Mouse (Mus musculus): Measurements from ENCODE around the gene Prex1. TPM values are rescaled to one million over a fixed set of nuclear protein-coding genes. Genes with fewer than 3 reads are reported as not detected.
A peak's percentile ranks its signal among the peaks of the same experiment; 100 is the strongest.

The Prex1 gene
- polyA plus RNA-seq, 1 experiment from 2014 or later, result 25.5 TPM

DNA sequence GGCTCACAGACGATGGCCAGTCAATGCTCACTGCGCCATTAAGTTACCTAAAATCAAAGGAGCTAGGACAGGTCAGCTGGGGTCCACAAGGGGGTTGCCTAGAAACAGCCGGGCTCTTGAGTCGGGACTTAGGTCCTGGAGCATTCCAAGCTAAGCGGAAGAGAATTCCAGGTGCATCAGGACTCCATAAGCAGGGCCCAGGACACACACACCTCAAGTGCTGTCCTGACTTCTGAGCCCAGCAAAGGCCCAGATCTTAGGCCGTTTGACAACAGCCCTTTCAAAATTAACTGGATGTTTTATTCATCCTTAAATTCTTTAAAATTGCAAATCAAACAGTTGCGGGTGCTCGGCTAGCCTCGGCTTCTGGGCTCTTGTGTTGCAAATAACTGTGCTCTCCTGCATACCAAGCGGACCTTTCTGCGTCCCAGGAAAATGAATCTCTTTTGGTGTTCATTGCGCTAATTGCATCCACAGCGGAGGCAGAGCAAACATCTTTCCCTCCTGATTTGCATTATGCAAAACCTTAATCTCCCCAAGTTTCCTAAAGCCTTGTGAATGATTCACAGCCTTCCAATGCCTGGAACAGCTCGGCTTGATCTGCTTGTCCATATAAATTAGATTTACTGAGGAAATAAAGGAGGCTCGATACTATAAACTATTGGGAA lies 161.7 kb downstream of the Prex1 start:
- H3K4me2 ChIP-seq (replicated peaks), result no peak overlapping the region
- peaks cover 11% of the 10 kb centered on the region for H3K4me1 ChIP-seq
- H3K4me3 ChIP-seq (replicated peaks), result no peak overlapping the region
- no peak for ATAC-seq (ENCODE audit: insufficient number of reproducible peaks, low FRiP score, low TSS enrichment, low read depth)
- H3K9ac ChIP-seq, result no peak overlapping the region
- WGBS, result 69% methylated on average over 15 of the region's 15 CpGs
- H3K27me3 ChIP-seq, result no peaks in the 10 kb centered on the region
- H3K36me3 ChIP-seq, result no peaks in the 10 kb centered on the region
- no peak overlapping the region for H3K27ac ChIP-seq (replicated peaks)
- H3K9me3 ChIP-seq (replicated peaks), result no peaks in the 10 kb centered on the region

DNA sequence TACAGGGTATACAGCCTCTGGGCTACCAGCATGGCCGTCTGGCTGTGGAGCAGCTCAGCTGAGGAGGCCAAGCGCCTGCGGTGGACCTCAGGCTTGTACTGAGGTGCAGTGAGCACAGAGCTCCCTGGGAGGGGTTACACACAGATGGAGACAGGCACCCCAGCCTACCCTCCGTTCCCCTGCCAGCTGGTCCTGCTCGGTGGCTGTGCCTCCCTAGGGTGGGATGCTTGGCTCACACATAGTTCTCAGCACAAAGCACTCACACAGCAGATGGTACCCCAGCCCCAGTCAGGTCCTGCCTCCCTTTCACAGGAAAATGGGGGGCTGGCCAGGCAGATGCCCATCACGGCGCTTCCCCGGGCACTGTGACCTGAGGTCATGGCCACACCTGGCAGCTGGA lies 163.8 kb downstream of the Prex1 start:
- Histone ChIP-seq H3K36me3 (no peaks in the 10 kb centered on the region), H3K9me3 (replicated peaks) (no peaks in the 10 kb centered on the region), H3K4me3 (replicated peaks) (no peak overlapping the region), H3K27me3 (no peaks in the 10 kb centered on the region), H3K4me2 (replicated peaks) (no peak overlapping the region), H3K9ac (no peak overlapping the region), H3K27ac (replicated peaks) (no peak overlapping the region), H3K4me1 (peaks cover 18% of the 10 kb centered on the region)
- ATAC-seq (ENCODE audit: insufficient number of reproducible peaks, low FRiP score, low TSS enrichment, low read depth), result 0 out of 2 replicates have a peak, but pooled peaks have one; percentile 25
- WGBS, result 77% methylated on average over 8 of the region's 8 CpGs

DNA sequence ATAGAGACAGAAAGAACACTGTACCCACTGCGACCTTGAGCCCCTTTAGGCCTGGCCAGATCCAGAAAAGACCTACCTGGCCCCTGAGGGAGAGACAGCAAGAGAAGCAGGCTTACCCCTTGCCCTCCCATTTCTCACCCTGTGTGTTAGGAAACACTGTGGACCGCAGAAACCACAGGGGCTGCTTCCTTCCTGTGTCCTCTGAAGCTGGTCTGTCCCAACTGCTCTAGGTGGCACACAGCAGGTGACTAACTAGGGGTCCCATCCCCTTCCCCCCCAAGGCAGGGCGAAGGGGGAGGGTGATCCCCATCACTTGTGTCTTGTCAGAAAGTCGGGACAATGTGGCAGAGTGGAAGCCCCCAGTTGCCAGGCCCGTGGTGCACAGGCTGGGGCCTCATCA lies 164.6 kb downstream of the Prex1 start:
- ATAC-seq (ENCODE audit: insufficient number of reproducible peaks, low FRiP score, low TSS enrichment, low read depth), result no peak
- peaks cover 18% of the 10 kb centered on the region for H3K4me1 ChIP-seq
- no peaks in the 10 kb centered on the region for H3K9me3 ChIP-seq (replicated peaks)
- WGBS, result 88% methylated on average over 5 of the region's 5 CpGs
- H3K9ac ChIP-seq, result no peak overlapping the region
- no peak overlapping the region for H3K4me2 ChIP-seq (replicated peaks)
- H3K36me3 ChIP-seq, result no peaks in the 10 kb centered on the region
- no peak overlapping the region for H3K4me3 ChIP-seq (replicated peaks)
- no peak overlapping the region for H3K27ac ChIP-seq (replicated peaks)
- no peaks in the 10 kb centered on the region for H3K27me3 ChIP-seq

DNA sequence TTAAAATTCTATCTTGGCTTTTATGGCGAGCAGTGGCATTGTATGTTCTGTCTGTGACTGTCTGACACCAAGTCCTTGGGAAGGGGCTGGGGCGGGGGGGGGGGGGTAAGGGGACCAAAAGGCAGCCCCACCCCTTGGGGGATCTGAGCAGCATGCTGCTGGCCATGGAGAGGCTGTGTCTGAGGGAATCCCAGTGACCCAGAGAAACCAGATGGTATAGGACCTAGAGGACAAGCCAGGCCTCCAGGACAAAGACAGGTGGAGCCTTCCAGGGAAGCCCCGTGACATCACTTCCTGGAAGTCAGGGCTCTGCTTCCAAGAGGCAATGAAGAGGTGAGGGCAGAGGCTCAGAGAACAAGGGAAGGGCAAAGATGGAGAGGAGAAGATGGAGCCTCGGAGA lies 168.1 kb downstream of the Prex1 start:
- no peak for ATAC-seq (ENCODE audit: insufficient number of reproducible peaks, low FRiP score, low TSS enrichment, low read depth)

DNA sequence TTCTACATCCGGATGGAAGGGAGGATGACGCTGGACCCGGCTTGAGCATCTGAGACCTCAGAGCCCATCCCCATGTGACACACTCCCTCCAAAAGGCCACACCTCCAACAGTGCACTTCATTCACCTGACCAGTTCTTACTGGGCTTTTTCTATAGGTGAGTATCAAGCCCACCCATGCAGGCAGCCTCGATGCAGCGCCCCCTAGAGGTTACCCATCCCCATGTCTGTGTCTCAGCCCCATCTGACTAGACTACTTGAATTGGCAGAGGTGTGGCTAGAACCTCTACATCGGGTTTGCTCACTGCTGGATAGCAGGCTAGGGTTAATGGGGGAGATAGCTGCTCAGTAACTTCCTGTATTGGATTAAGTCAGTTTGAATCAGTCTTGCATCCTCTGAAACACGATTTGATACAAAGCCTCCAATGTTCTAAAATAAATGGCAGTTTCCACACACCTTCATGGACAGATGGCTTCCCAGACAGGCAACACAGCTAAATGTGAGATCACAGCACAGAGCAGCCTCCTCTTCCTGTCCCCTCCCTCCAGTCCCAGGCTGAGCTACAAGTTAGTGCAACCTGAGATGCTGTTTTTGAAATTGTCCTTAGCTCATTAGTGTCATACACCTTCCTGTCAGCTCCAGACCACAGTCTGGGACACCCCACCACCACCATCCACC lies 168.9 kb downstream of the Prex1 start:
- Histone ChIP-seq H3K9me3 (replicated peaks) (no peaks in the 10 kb centered on the region), H3K36me3 (no peaks in the 10 kb centered on the region), H3K4me1 (peaks cover 21% of the 10 kb centered on the region), H3K27me3 (no peaks in the 10 kb centered on the region), H3K4me2 (replicated peaks) (no peak overlapping the region), H3K4me3 (replicated peaks) (no peak overlapping the region), H3K27ac (replicated peaks) (no peak overlapping the region), H3K9ac (no peak overlapping the region)
- ATAC-seq (ENCODE audit: insufficient number of reproducible peaks, low FRiP score, low TSS enrichment, low read depth), result peak; percentile 26; the same call in 1 of the 2 replicates
- WGBS, result 53% methylated on average over 7 of the region's 7 CpGs

More for the DNA sequence above, 168.1 kb downstream of the Prex1 start:
- 63% methylated on average over 4 of the region's 4 CpGs for WGBS
- Histone ChIP-seq H3K4me2 (replicated peaks) (no peak overlapping the region), H3K27me3 (no peaks in the 10 kb centered on the region), H3K9me3 (replicated peaks) (no peaks in the 10 kb centered on the region), H3K27ac (replicated peaks) (no peak overlapping the region), H3K9ac (no peak overlapping the region), H3K4me3 (replicated peaks) (no peak overlapping the region), H3K36me3 (no peaks in the 10 kb centered on the region), H3K4me1 (peaks cover 21% of the 10 kb centered on the region)

DNA sequence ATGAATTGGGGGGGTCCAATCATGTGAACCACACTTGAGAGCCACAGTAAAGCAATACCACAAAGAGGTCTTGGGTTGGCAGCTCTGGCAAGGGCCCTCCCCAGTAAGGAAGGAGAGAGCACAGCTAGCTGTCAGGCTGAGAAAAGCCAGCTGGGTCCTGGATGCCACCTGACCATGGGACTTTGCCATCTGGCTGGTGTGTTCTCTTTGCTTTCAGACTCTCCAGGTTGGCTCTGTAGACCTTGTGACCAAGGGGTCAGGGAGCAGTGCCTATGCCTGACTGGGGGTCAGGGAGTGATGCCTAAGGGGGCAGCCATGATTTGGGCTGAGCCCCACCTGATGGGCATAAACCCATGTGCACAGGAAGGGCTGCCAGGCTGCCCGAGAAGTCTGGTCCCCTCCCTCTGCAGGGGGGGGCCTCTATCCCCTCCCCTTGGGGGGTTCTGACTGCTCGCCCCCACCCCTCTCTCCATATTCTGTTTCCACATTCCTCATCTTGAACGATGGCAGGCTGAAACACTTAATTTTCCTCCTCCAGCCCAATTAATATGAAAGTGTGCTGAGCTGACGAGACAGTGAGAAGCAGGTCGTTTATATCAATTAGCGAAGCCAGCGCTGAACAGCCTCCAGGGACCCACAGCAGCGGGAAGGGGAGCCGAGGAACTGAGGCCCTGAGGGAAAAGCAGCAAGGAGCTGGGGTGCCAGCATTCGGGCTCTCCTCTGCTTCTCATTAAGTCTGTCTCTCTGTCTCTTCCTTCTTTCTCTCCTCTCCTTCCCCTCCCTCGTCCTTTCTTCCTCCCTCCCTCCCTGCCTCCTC lies 172.3 kb downstream of the Prex1 start:
- Histone ChIP-seq H3K9me3 (replicated peaks) (no peaks in the 10 kb centered on the region), H3K4me2 (replicated peaks) (peak overlapping the region; percentile 25; the same call in 1 of the 2 replicates), H3K27me3 (no peaks in the 10 kb centered on the region), H3K4me1 (peaks cover 17% of the 10 kb centered on the region), H3K9ac (no peak overlapping the region), H3K36me3 (no peaks in the 10 kb centered on the region), H3K27ac (replicated peaks) (no peak overlapping the region), H3K4me3 (replicated peaks) (no peak overlapping the region)
- 8% methylated on average over 11 of the region's 11 CpGs for WGBS
- ATAC-seq (ENCODE audit: insufficient number of reproducible peaks, low FRiP score, low TSS enrichment, low read depth), result no peak

DNA sequence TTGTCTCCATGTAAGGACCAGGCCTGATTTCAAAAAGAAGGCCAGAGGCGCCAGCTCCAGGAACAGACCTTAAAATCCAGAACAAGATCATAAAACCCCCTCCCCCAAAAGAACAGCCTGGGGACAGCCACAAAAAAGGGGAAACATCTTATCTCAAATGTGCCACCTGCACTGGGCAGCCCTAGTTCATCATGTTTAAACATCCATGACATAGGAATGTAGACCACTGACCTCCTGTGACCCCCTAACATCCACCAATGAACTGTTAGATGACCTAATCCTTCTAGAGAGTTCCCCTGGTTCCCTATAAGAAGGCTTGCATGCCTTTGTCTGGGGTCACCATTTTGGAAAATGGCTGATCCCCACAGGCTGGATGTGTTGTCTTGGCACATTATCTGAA lies 173.4 kb downstream of the Prex1 start:
- Histone ChIP-seq H3K9me3 (replicated peaks) (no peaks in the 10 kb centered on the region), H3K27ac (replicated peaks) (no peak overlapping the region), H3K4me1 (peaks cover 13% of the 10 kb centered on the region), H3K9ac (no peak overlapping the region), H3K36me3 (no peaks in the 10 kb centered on the region), H3K27me3 (no peaks in the 10 kb centered on the region), H3K4me3 (replicated peaks) (no peak overlapping the region), H3K4me2 (replicated peaks) (no peak overlapping the region)
- no peak for ATAC-seq (ENCODE audit: insufficient number of reproducible peaks, low FRiP score, low TSS enrichment, low read depth)
- WGBS, result 91% methylated on average over 1 of the region's 1 CpGs

DNA sequence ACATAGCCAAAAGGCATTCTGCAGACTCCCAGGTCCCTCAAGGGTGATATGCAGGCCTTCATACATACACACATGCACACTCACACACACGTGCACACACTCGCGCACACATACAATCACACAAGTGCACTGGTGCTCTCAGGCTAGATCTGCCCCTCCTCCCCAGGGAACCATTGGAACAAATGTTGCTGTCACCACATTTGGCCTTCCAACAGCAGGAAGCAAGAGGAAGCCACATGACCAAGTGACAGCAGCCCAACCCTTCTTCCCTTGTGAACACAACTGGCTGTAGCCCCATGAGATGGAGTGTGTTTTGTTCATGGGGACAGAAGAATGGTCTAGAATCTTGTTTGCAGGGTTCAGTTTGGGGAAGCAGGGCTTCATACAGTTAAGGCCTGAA lies 176.7 kb downstream of the Prex1 start:
- no peaks in the 10 kb centered on the region for H3K36me3 ChIP-seq
- H3K27me3 ChIP-seq, result no peaks in the 10 kb centered on the region
- H3K9me3 ChIP-seq (replicated peaks), result no peaks in the 10 kb centered on the region
- WGBS, result 88% methylated on average over 3 of the region's 3 CpGs
- H3K4me3 ChIP-seq (replicated peaks), result no peak overlapping the region
- H3K4me2 ChIP-seq (replicated peaks), result no peak overlapping the region
- H3K4me1 ChIP-seq, result peaks cover 10% of the 10 kb centered on the region
- no peak overlapping the region for H3K9ac ChIP-seq
- no peak overlapping the region for H3K27ac ChIP-seq (replicated peaks)
- ATAC-seq (ENCODE audit: insufficient number of reproducible peaks, low FRiP score, low TSS enrichment, low read depth), result no peak

DNA sequence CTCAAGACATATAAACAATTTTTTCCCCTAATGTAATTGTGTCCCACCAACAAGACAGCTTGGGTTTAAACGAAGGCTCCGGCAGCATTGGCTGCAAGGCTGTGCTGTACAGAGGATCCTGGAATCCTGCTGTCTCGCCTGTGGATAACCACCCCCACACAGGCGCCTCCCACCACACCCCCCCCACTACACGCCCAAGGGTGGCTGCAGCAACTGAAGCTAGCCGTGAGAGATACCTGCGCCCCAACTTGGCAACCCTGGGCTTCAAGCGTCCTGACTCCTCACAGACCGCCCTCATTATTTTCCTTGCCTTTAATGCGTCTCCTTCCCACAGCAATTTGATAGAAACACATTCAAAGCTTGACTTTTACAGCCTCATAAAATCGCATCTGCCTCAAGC lies 178.1 kb downstream of the Prex1 start:
- no peak for ATAC-seq (ENCODE audit: insufficient number of reproducible peaks, low FRiP score, low TSS enrichment, low read depth)
- WGBS, result 89% methylated on average over 11 of the region's 11 CpGs

DNA sequence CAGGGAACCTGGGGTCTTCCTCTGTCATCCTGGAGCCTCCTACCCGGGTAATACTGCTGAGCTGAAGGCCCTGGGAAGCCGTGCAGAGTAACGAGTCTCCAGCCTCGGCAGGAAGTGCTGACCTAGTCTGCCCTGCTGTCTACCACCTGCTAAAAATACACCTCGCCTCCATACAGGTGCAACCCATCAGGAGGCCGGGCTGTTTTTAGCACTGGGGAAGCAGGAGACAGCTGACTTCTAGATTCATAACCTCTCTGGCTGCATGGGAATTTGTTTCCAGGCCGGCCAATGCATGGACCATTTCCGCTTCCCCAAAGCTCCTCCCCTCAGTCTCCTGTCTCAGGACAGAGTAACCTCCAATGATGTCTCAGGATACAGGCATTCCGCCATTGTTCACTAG lies 187.4 kb downstream of the Prex1 start:
- ATAC-seq (ENCODE audit: insufficient number of reproducible peaks, low FRiP score, low TSS enrichment, low read depth), result no peak; the same call in 1 of the 2 replicates
- WGBS, result 76% methylated on average over 9 of the region's 9 CpGs
- no peak overlapping the region for H3K4me2 ChIP-seq (replicated peaks)
- H3K36me3 ChIP-seq, result no peaks in the 10 kb centered on the region
- no peak overlapping the region for H3K27ac ChIP-seq (replicated peaks)
- no peak overlapping the region for H3K9ac ChIP-seq
- no peak overlapping the region for H3K4me3 ChIP-seq (replicated peaks)
- H3K27me3 ChIP-seq, result no peaks in the 10 kb centered on the region
- no peaks in the 10 kb centered on the region for H3K9me3 ChIP-seq (replicated peaks)
- peaks cover 7% of the 10 kb centered on the region; the same call in 1 of the 2 replicates for H3K4me1 ChIP-seq

More for the DNA sequence above, 178.1 kb downstream of the Prex1 start:
- Histone ChIP-seq H3K27ac (replicated peaks) (no peak overlapping the region), H3K4me2 (replicated peaks) (no peak overlapping the region), H3K9me3 (replicated peaks) (no peaks in the 10 kb centered on the region), H3K4me1 (no peaks in the 10 kb centered on the region), H3K27me3 (no peaks in the 10 kb centered on the region), H3K36me3 (no peaks in the 10 kb centered on the region), H3K4me3 (replicated peaks) (no peak overlapping the region), H3K9ac (no peak overlapping the region)

DNA sequence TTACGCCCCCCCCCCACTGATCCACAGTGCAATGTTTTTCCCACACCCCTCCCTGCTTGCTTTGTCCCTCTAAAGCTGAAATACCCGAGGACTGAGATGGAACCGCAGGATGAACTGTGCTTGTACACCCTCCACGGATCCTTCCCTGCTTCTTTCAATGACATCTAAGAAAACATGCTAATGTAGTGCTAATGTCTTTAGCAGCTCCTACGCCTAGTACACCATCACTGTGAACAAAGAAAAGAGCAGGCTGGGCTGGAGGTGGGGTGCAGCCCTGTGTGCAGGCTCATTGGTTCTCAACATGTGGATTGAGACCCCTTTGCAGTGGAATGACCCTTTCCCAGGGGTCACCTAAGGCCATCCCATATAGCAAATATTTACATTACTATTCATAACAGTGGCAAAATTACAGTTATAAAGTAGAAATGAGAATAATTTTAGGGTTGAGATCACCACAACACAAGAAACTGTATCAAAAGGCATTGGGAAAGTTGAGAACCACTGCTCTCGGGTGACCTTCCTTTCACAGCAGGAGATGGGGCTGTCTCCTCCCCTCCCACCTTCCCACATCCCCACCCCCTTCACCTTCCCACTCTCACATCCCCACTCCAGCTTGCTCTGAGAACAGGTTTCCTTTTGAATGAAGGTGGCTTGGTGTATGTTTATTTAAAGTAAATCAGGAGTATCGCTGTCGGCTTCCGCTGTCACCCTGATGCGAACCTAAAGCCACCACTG lies 190.3 kb downstream of the Prex1 start:
- no peak overlapping the region for H3K27ac ChIP-seq (replicated peaks)
- peaks cover 7% of the 10 kb centered on the region; the same call in 1 of the 2 replicates for H3K4me1 ChIP-seq
- H3K27me3 ChIP-seq, result no peaks in the 10 kb centered on the region
- 84% methylated on average over 10 of the region's 10 CpGs for WGBS
- no peak for ATAC-seq (ENCODE audit: insufficient number of reproducible peaks, low FRiP score, low TSS enrichment, low read depth)
- no peak overlapping the region for H3K4me2 ChIP-seq (replicated peaks)
- H3K36me3 ChIP-seq, result no peaks in the 10 kb centered on the region
- no peak overlapping the region for H3K4me3 ChIP-seq (replicated peaks)
- no peaks in the 10 kb centered on the region for H3K9me3 ChIP-seq (replicated peaks)
- no peak overlapping the region for H3K9ac ChIP-seq
